Mouse (Mus musculus) heart, embryonic 14.5 days (tissue): ENCODE data around the gene 4930470P17Rik. TPM values are rescaled to one million over a fixed set of nuclear protein-coding genes. Genes with fewer than 3 reads are reported as not detected.

Source experiments
- ATAC-seq: fragments of 200-750 bp; cut with Nextera tagmentation; 2 replicates; pipeline ENCODE4 v1.8.0; 2017; ENCODE audit warnings: low read depth, moderate TSS enrichment; ENCODE audit not compliant: insufficient number of reproducible peaks, insufficient read depth, low FRiP score
- H3K27ac ChIP-seq, 2 experiments: fragments of 200-500 bp in 1 of 2; fragments of 300-500 bp in 1 of 2; sonication (generic) in 1 of 2; replicated peaks in 1 of 2; 2 replicates each; pipeline ENCODE4 v1.5.1; 2012 to 2014; ENCODE audit warnings: low read depth in 2 of 2, low read length in 2 of 2, control low read depth in 1 of 2, mild to moderate bottlenecking in 1 of 2, mixed read lengths in 1 of 2; ENCODE audit not compliant: control insufficient read depth in 1 of 2, insufficient read depth in 1 of 2
- H3K27me3 ChIP-seq: fragments of 300-500 bp; sonication (generic); 2 replicates; pipeline ENCODE4 v1.6.1; 2014; ENCODE audit warnings: mild to moderate bottlenecking, low read length, control low read depth; ENCODE audit not compliant: control insufficient read depth, insufficient read depth
- H3K36me3 ChIP-seq: fragments of 300-500 bp; sonication (generic); 2 replicates; pipeline ENCODE4 v1.6.1; 2014; ENCODE audit warnings: mild to moderate bottlenecking, control low read depth, low read length, mixed read lengths; ENCODE audit not compliant: control insufficient read depth, insufficient read depth
- H3K4me1 ChIP-seq, 2 experiments: fragments of 200-500 bp in 1 of 2; fragments of 300-500 bp in 1 of 2; sonication (generic) in 1 of 2; 2 replicates each; pipeline ENCODE4 v1.6.1; 2012 to 2014; ENCODE audit warnings: low read length in 2 of 2, control low read depth in 1 of 2, mixed read lengths in 1 of 2; ENCODE audit not compliant: control insufficient read depth in 2 of 2, insufficient read depth in 2 of 2
- H3K4me2 ChIP-seq: fragments of 300-500 bp; sonication (generic); 2 replicates; pipeline ENCODE4 v1.6.1; 2014; ENCODE audit warnings: mild to moderate bottlenecking, low read length
- H3K4me3 ChIP-seq, 2 experiments: fragments of 200-500 bp in 1 of 2; fragments of 300-500 bp in 1 of 2; sonication (generic) in 1 of 2; 2 replicates each; pipeline ENCODE4 v1.5.1; 2012 to 2014; ENCODE audit warnings: low read length in 2 of 2, mild to moderate bottlenecking in 2 of 2, control low read depth in 1 of 2, low read depth in 1 of 2, moderate library complexity in 1 of 2; ENCODE audit not compliant: control insufficient read depth in 1 of 2, insufficient read depth in 1 of 2
- H3K9ac ChIP-seq: fragments of 300-500 bp; sonication (generic); 2 replicates; pipeline ENCODE4 v1.6.1; 2014; ENCODE audit warnings: mild to moderate bottlenecking, low read length
- H3K9me3 ChIP-seq: fragments of 300-500 bp; sonication (generic); 2 replicates; pipeline ENCODE4 v1.6.1; 2016; ENCODE audit warnings: low read length, control low read depth; ENCODE audit not compliant: control insufficient read depth
- WGBS: fragments of 180-500 bp; shearing (Covaris S2); extraction: QIAGEN DNeasy Blood & Tissue Kit; methylation state at CpG from one replicate; pipeline ENCODE4 v1.1.7; 2014; 5-methylcytosine and 5-hydroxymethylcytosine counted together
- polyA plus RNA-seq: library from polyadenylated mRNA; unstranded; fragments of >200 nt; fragmentation: Nextera tagmentation; extraction: Ambion mirVana; gene quantifications from 2 replicates; pipeline ENCODE4 v1.2.1, GENCODE M21; 2014

4930470P17Rik gene
- polyA plus RNA-seq, 1 experiment from 2014 or later, result not detected

- no peaks in the 10 kb centered on the region for H3K36me3 ChIP-seq
- H3K9me3 ChIP-seq, result no peaks in the 10 kb centered on the region
- WGBS, result 80% methylated on average over 9 of the region's 9 CpGs
- H3K9ac ChIP-seq, result no peak overlapping the region
- no peaks in the 10 kb centered on the region for H3K27me3 ChIP-seq
- ATAC-seq, result no peak
- no peak overlapping the region for H3K4me3 ChIP-seq
- H3K27ac ChIP-seq, result no peak overlapping the region
- no peak overlapping the region for H3K4me2 ChIP-seq
- H3K4me1 ChIP-seq, result no peaks in the 10 kb centered on the region
These were observed 62.6 kb downstream of the 4930470P17Rik start for GRCm38 (mm10) chr2:170539211-170539610.

DNA sequence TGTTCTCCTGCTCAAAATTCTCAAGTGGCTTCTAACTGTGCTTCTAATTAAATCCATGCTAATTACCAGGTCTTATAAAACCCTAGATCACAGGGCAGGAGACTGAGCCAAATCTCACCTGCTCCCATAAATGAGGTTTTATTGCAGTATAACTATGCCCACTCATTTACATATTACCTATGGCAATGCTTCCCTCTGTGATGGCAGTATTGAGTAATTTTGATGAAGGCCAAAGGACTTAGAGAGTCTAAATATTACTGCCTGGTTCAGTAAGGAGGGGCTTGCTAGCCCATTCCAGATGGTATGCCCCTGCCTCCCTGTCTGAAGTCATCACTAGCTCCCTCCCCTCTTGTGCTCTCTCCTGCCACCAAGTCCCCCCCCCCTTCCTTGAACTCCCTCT lies 66.0 kb downstream of the 4930470P17Rik start:
- Histone ChIP-seq H3K4me1 (no peaks in the 10 kb centered on the region), H3K9me3 (no peaks in the 10 kb centered on the region), H3K27ac (no peak overlapping the region), H3K4me3 (no peak overlapping the region), H3K36me3 (no peaks in the 10 kb centered on the region), H3K4me2 (no peak overlapping the region), H3K27me3 (no peaks in the 10 kb centered on the region; the same call in 1 of the 2 replicates), H3K9ac (no peak overlapping the region)
- ATAC-seq, result no peak

DNA sequence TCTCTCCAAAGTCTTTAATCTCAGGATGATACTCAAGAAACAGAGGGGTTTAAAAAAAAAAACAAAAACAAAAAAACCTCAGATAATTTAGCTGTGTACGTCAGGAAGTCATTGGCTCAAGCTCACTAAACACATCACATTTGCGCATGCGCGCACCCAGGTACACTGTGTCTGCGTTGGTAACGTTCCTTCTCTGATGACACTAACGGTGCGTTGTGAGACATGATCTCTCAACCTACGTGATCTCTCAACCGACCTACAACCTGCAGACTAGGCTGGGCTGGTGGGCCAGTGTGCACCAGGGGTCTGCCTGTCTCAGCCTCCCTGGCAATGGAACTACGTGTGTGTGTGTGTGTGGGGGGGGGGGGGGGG lies 67.0 kb downstream of the 4930470P17Rik start:
- Histone ChIP-seq H3K27ac (no peak overlapping the region), H3K4me1 (no peaks in the 10 kb centered on the region), H3K4me2 (no peak overlapping the region), H3K4me3 (no peak overlapping the region), H3K9me3 (no peaks in the 10 kb centered on the region), H3K27me3 (no peaks in the 10 kb centered on the region; the same call in 1 of the 2 replicates), H3K9ac (no peak overlapping the region), H3K36me3 (no peaks in the 10 kb centered on the region)
- no peak for ATAC-seq
- 87% methylated on average over 11 of the region's 11 CpGs for whole genome bisulfite sequencing

- WGBS, result 54% methylated on average over 12 of the region's 12 CpGs
- Histone ChIP-seq H3K4me2 (no peak overlapping the region), H3K36me3 (no peaks in the 10 kb centered on the region), H3K9ac (no peak overlapping the region), H3K4me3 (no peak overlapping the region), H3K27me3 (no peaks in the 10 kb centered on the region; the same call in 1 of the 2 replicates), H3K9me3 (no peaks in the 10 kb centered on the region), H3K4me1 (no peaks in the 10 kb centered on the region), H3K27ac (no peak overlapping the region)
- ATAC-seq, result no peak
These were observed 67.6 kb downstream of the 4930470P17Rik start for GRCm38 (mm10) chr2:170534116-170534802.

DNA sequence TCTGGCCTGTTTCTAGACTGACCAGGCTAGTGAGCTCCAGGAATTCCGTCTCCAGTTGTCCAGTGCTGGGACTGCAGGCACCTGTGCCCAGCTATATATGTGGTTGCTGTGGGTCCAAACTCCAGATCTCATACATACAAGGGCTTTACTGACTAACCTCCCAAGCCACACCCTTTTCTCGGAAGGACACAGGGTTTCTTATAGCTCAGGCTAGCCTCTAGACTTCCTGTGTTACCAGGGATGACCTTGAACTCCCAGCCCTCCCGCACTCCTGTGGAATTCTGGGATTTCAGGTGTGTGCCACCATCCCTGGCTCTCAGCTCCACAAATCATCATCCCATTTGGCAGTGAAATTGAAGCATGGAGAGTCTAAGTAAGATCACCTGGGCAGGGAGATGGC lies 71.6 kb downstream of the 4930470P17Rik start:
- Histone ChIP-seq H3K27me3 (no peaks in the 10 kb centered on the region; the same call in 1 of the 2 replicates), H3K4me3 (no peak overlapping the region), H3K4me2 (no peak overlapping the region), H3K4me1 (0 out of 4 replicates have a peak, but pooled peaks cover 0 to 5% of the 10 kb centered on the region in 2 experiments), H3K36me3 (no peaks in the 10 kb centered on the region), H3K27ac (no peak overlapping the region), H3K9ac (no peak overlapping the region), H3K9me3 (no peaks in the 10 kb centered on the region)
- ATAC-seq, result no peak
- WGBS, result 85% methylated on average over 3 of the region's 3 CpGs

DNA sequence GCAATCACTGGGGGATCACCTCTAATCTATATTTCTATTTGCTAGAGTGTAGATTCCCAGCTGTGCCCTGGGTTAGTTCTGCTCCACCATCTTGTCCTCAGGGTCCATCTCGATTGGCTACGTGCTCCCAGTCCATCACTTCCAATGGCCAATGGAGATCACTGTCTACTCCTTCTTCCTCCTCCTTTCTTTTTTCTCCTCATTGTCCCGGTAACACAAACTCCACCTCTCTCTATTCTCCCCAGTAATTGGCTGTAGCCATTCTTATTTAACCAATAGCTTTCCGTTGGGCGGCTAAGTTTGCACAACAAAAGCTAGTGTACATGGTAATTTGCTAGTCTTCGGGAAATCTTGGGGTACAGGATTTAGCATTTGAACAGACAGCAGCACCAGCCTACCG lies 72.1 kb downstream of the 4930470P17Rik start:
- no peak for ATAC-seq
- Histone ChIP-seq H3K4me3 (no peak overlapping the region), H3K9ac (no peak overlapping the region), H3K27me3 (no peaks in the 10 kb centered on the region; the same call in 1 of the 2 replicates), H3K4me2 (no peak overlapping the region), H3K9me3 (no peaks in the 10 kb centered on the region), H3K36me3 (no peaks in the 10 kb centered on the region), H3K4me1 (0 out of 4 replicates have a peak, but pooled peaks cover 0 to 5% of the 10 kb centered on the region in 2 experiments), H3K27ac (no peak overlapping the region)
- WGBS, result 89% methylated on average over 7 of the region's 7 CpGs

Other genes with a start within 250 kb of the 4930470P17Rik start
- 0.43 and 1.1 TPM in 2 replicates for gene Bcas1, start 174.2 kb downstream of the 4930470P17Rik start, polyA plus RNA-seq
- gene Pfdn4, start 105.6 kb downstream of the 4930470P17Rik start, polyA plus RNA-seq, result 48.1 and 49.1 TPM in 2 replicates
- gene Cyp24a1, start 104.9 kb downstream of the 4930470P17Rik start, polyA plus RNA-seq, result not detected in 2 replicates
- gene Dok5, start 129.8 kb upstream of the 4930470P17Rik start, polyA plus RNA-seq, result 4.4 and 5.6 TPM in 2 replicates